Mouse (Mus musculus): ENCODE measurements around the gene Adcy6.

- TF ChIP-seq POLR2A (IDR thresholded peaks at IDR 0.05; ENCODE audit: borderline replicate concordance, extremely low read depth, low read depth, low read length) (no peak), CTCF (IDR thresholded peaks at IDR 0.05; ENCODE audit: insufficient read depth, low read length) (no peak)
Observed at GRCm38 (mm10) chr15:98595049-98595448, 14.8 kb downstream of the Adcy6 start.
